Mouse (Mus musculus): Measurements from ENCODE around the gene Adap1.
A peak's percentile ranks its signal among the peaks of the same experiment; 100 is the strongest.
"Not testable (repeated sequence)": the region's sequence is repeated elsewhere in the genome, so short reads cannot be mapped to it uniquely, and the experiment has no call there.

The Adap1 gene

DNA sequence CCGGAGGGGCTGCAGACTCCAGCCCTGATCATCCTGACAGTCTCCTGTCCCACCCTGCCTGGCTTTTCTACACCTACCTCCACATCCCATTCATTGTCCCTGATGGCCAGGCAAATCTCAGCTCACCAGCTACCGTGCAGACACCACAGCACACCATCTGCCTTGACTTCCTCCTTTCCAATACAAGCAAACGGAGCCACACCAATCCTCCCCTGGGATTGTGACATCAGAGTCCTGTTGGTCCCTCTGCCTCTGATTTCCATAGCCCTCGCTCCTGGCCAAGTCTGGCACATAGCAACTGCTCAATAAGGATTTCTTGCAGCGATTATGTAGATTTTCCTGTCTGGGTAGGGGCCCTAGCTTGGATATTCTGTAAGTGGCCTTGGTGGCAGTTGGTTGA is 25.7 kb upstream of the Adap1 start, which contains the start of gene Cox19:
Cox19 (minus strand) TSS at position 285 of the 400 bp plus-strand sequence.
- no peak for DNase-seq (ENCODE audit: low read depth, low spot score)

- no peak for DNase-seq (ENCODE audit: low read depth, low spot score)
Measured at GRCm38 (mm10) chr5:139349713-139350112, 24.3 kb upstream of the Adap1 start.

GRCm38 (mm10) chr5:139347225-139347624 is 21.8 kb upstream of the Adap1 start:
- DNase-seq (ENCODE audit: low read depth, low spot score) = no peak

DNA sequence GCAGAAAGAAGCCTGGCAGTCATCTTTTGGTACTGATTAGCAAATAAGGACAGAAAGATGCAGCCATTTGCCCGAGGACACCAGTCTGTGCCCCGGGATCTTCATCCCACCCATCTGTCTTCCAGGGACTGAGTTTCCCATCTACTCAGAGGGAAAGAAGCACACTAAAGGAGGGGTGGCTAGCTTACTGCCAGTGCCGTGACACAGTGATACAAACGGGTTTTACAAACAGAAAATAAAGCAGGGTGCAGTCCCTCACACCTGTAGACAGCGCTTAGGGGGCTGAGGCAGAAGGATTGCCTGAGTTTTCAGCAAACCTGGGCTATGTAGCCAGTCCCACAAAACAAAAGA is 19.9 kb upstream of the Adap1 start:
- no peak for DNase-seq (ENCODE audit: low read depth, low spot score)

GRCm38 (mm10) chr5:139344687-139345363 is 19.4 kb upstream of the Adap1 start:
- peak; percentile 88 for DNase-seq (ENCODE audit: low read depth, low spot score)

DNA sequence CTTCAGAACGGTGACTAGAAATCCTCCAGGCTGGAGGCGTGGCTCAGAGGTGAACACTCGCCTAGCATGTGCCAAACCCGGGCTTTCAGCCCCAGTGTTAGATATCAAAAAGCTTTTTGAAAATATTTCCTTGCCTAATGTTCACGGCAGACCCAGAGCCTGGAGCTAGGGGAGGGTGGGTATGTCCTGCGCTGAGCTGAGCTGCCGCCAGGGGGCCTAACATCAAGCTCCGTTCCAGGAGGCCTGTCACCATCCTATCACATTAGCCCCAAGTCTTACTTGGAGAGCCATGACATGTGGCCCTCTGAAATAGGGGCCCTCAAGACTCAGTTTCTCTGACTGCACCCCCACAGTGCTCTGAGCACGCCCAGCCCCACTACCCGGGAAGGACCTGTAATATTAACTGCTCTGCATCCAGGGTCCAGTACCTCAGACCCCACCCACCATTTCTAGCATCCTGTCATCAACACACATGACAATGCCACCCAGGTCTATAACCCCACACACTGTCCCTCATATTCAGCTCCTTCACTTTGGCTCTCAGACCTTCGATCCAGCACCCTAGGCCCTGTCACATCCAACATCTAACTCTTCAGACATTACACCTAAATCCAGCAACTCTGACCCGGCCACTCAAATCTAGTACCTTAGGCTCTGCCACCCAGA is 18.7 kb upstream of the Adap1 start:
- no peak for DNase-seq (ENCODE audit: low read depth, low spot score)

DNA sequence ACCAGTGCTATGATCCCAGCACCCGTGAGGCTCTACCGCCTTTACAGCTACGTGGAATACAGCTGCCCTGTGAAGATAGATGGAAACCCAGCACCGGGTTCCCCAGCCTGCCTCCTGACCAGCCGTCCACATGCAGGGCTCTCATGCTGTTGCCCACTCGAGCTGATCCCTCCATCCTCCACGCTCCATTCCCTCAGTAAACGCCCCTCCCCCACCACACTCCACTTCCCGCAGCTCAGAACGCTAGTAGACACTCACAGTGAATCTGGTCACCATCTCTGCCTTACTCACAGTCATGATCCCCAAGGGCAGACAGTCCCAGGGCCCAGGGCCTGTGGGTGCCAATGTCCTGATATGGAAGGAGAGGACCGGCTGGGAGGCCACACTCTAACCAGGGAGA is 13.5 kb upstream of the Adap1 start:
- no peak for DNase-seq (ENCODE audit: low read depth, low spot score)

- DNase-seq (ENCODE audit: low read depth, low spot score) = no peak
Measured at GRCm38 (mm10) chr5:139338403-139338802, 13.0 kb upstream of the Adap1 start.

DNA sequence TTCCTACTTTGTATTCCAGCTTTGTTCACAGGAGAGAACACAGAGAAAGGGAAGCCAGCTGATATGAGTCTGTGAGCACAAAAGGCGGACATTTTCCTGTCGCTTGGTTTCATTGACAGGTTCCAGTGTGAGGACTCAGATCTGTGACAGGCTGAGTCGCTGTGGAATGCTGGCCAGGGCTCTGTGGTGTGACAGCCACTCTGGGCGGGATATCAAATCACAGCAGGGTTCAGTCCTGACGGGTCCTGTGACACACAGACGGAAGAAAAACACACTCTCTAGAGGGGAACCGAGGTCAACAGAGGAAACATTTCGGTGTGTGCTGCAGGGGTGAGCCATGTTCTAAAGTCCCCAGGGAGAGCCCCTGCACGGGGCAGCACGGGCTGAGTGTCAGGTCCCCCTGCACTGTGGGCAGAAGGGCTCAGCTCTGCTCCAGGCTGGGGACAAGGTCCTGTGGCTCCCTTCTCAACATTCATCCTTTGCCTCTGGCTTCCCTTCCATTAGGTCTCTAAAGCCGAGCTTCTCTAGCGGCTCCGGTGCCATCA is 12.5 kb upstream of the Adap1 start:
- DNase-seq (ENCODE audit: low read depth, low spot score) = no peak

- DNase-seq (ENCODE audit: low read depth, low spot score) = no peak
Measured at GRCm38 (mm10) chr5:139335634-139336033, 10.2 kb upstream of the Adap1 start.

- not testable (repeated sequence) for DNase-seq (ENCODE audit: low read depth, low spot score)
Measured at GRCm38 (mm10) chr5:139334394-139334793, 9.0 kb upstream of the Adap1 start.

- DNase-seq (ENCODE audit: low read depth, low spot score) = no peak
Measured at GRCm38 (mm10) chr5:139333301-139334013, 8.0 kb upstream of the Adap1 start.

GRCm38 (mm10) chr5:139332590-139333272 is 7.3 kb upstream of the Adap1 start:
- no peak for DNase-seq (ENCODE audit: low read depth, low spot score)

DNA sequence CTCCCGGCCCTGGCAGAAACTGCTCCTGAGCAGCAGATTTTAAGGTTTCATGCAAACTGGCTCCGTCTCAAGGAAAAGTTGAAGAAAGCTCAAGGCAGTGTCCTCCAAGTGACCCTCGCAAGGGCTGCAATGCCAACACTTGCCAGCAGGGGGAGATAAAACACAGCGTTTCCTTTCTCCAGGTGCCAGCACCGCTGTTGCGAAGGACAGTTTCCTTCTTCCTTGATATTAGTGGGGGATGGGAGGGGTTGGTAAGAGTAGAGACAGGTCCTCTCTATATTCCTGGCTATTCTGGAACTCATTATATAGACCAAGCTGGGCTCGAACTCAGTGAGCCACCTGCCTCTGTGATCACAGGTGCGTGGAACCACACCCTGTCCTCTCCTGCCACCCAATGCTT is 6.3 kb upstream of the Adap1 start:
- no peak for DNase-seq (ENCODE audit: low read depth, low spot score)

DNA sequence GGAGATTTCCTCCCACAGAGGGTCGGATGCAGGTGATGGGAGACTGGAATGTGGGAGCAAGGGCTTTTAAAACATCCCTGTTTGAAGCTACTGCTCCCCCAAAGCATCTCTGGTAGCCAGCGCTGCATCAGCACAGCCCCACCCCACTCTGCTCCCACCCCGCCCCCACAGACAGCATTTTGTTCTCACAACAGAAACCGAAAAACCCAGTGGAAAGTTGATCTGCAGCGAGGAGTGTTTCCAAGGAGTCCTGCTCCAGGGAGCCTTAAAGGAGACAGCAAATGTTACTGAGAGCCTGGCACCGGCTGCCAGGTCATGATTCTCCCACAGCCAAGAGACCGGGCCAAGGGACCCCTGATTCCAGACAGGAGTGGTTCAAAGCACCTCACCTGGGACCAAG is 5.3 kb upstream of the Adap1 start:
- no peak for DNase-seq (ENCODE audit: low read depth, low spot score)

- DNase-seq (ENCODE audit: low read depth, low spot score) = no peak
Measured at GRCm38 (mm10) chr5:139327634-139328020, 2.2 kb upstream of the Adap1 start.

- no peak for DNase-seq (ENCODE audit: low read depth, low spot score)
Measured at GRCm38 (mm10) chr5:139326986-139327633, 1.7 kb upstream of the Adap1 start.

GRCm38 (mm10) chr5:139326111-139326696 is 782 bp upstream of the Adap1 start:
- DNase-seq (ENCODE audit: low read depth, low spot score) = no peak

DNA sequence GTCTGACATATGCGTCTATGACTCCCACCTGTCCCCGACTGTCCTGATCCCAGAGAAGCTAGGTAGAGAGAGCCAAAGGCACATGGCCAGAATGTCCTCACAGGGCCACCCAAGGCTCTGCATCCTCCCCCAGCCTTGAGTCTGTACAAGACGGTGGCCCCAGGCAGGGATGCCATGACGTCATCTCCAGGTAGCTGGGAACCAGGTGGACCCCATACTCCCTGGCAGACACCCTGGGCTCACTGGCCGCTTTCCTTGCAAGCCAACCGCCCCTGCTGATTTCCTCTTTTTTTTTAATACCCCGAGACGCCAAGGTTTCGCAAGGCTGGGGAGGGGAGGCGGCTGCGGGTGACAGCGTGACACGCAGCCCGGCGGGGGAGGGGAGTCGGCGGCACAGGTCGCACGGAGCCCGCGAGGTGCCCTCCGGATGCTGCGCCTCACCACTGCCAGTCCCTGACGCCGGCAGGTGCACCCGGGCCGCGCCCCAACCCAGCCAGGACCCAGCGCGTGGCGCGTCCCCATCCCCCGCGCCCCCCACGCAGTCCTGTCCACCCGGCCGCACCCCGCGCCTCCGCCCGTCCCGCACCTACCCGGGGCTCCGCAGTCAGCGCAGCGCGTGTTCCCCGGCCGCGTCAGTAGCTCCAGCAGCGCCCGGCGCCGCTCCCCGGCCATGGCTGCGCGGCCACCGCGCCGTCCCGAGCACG is 579 bp downstream of the Adap1 start:
- DNase-seq (ENCODE audit: low read depth, low spot score) = no peak

DNA sequence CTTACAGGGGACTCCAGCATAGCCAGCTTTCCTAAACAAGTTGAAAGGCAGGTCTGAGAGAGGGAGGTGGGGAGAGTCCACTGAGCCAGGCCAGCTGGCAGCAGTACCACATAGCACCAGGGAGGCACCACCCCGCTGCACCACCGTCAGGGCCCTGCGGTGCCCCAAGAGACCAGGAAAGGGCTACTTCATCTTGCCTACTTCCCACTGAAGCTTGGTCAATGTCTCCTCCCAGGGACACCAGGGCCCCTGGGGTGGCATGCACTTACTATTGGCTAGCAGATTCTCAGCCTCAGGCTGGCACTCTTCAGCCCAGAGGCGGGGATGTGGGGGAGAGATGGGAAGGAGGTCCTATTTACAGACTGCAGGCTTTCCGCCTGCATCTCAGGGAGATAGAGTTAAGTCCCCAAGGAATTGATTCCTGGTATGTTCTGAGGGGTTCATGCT is 1.4 kb downstream of the Adap1 start:
- DNase-seq (ENCODE audit: low read depth, low spot score) = peak; percentile 55
